Mouse (Mus musculus) intestine, embryonic 15.5 days (tissue): Measurements from ENCODE around the gene Homer3. TPM values are rescaled to one million over a fixed set of nuclear protein-coding genes. Genes with fewer than 3 reads are reported as not detected.

Experiments used
- polyA plus RNA-seq: library from polyadenylated mRNA; unstranded; fragments of >200 nt; fragmentation: Nextera tagmentation; extraction: Ambion mirVana; gene quantifications from 2 replicates; pipeline ENCODE4 v1.2.1, GENCODE M21; 2015

Homer3 gene
- polyA plus RNA-seq, 1 experiment from 2014 or later: 31.5 TPM

Other genes starting within 250 kb of the Homer3 start
- 43.1 and 46.4 TPM in 2 replicates for gene Mau2, start 240.1 kb upstream of the Homer3 start, polyA plus RNA-seq
- 36.3 and 37.5 TPM in 2 replicates for gene Sugp1, start 240.0 kb upstream of the Homer3 start, polyA plus RNA-seq
- gene Tm6sf2, start 209.9 kb upstream of the Homer3 start, polyA plus RNA-seq: 42.8 and 52.6 TPM in 2 replicates
- gene Hapln4, start 199.4 kb upstream of the Homer3 start, polyA plus RNA-seq: 0.06 and 0.11 TPM in 2 replicates
- gene Ncan, start 162.0 kb upstream of the Homer3 start, polyA plus RNA-seq: 1.6 and 1.7 TPM in 2 replicates
- 47.4 and 48.9 TPM in 2 replicates for gene Nr2c2ap, start 151.5 kb upstream of the Homer3 start, polyA plus RNA-seq
- gene Rfxank, start 143.7 kb upstream of the Homer3 start, polyA plus RNA-seq: 11.7 and 12.3 TPM in 2 replicates
- 34.6 and 40.1 TPM in 2 replicates for gene Borcs8, start 143.3 kb upstream of the Homer3 start, polyA plus RNA-seq
- 0.11 TPM in 1 of 2 replicates, not detected in the other for gene Mef2b, start 143.1 kb upstream of the Homer3 start, polyA plus RNA-seq
- 55.7 and 64.3 TPM in 2 replicates for gene Tmem161a, start 110.5 kb upstream of the Homer3 start, polyA plus RNA-seq
- 5.8 and 6.0 TPM in 2 replicates for gene Slc25a42, start 70.5 kb upstream of the Homer3 start, polyA plus RNA-seq
- gene Sugp2, start 48.6 kb upstream of the Homer3 start, polyA plus RNA-seq: 20.6 and 23.0 TPM in 2 replicates
- 25.4 and 26.4 TPM in 2 replicates for gene Armc6, start 48.4 kb upstream of the Homer3 start, polyA plus RNA-seq
- 45.8 and 52.7 TPM in 2 replicates for gene Ddx49, start 19.7 kb downstream of the Homer3 start, polyA plus RNA-seq
- gene Cope, start 19.7 kb downstream of the Homer3 start, polyA plus RNA-seq: 331 and 429 TPM in 2 replicates
- gene Cers1, start 32.9 kb downstream of the Homer3 start, polyA plus RNA-seq: 3.6 TPM in 2 replicates
- gene Gdf1, start 47.0 kb downstream of the Homer3 start, polyA plus RNA-seq: 0.38 and 1.4 TPM in 2 replicates
- gene Upf1, start 70.5 kb downstream of the Homer3 start, polyA plus RNA-seq: 14.6 and 15.7 TPM in 2 replicates
- gene Comp, start 90.7 kb downstream of the Homer3 start, polyA plus RNA-seq: 0.39 and 0.82 TPM in 2 replicates
- 14.8 and 15.0 TPM in 2 replicates for gene Crtc1, start 156.8 kb downstream of the Homer3 start, polyA plus RNA-seq
- gene Klhl26, start 194.1 kb downstream of the Homer3 start, polyA plus RNA-seq: 18.7 and 20.8 TPM in 2 replicates
- 3.2 and 4.2 TPM in 2 replicates for gene Tmem59l, start 204.5 kb downstream of the Homer3 start, polyA plus RNA-seq
- 0.95 and 1.2 TPM in 2 replicates for gene Crlf1, start 210.3 kb downstream of the Homer3 start, polyA plus RNA-seq
- gene Rex1bd, start 223.9 kb downstream of the Homer3 start, polyA plus RNA-seq: 121 and 132 TPM in 2 replicates
- gene Uba52, start 228.0 kb downstream of the Homer3 start, polyA plus RNA-seq: 957 and 992 TPM in 2 replicates
- 277 and 331 TPM in 2 replicates for gene Fkbp8, start 244.9 kb downstream of the Homer3 start, polyA plus RNA-seq
- 60.5 and 65.8 TPM in 2 replicates for gene Kxd1, start 245.1 kb downstream of the Homer3 start, polyA plus RNA-seq